Mouse (Mus musculus) cerebellum, postnatal 10 days (tissue): ENCODE data around the gene Zbed3.

ENCODE experiments used
- DNase-seq, 2 experiments: peaks; one replicate each; pipeline ENCODE4 v3.0.0; 2021; ENCODE audit warnings: mixed read lengths in 2 of 2

Zbed3 gene

DNA sequence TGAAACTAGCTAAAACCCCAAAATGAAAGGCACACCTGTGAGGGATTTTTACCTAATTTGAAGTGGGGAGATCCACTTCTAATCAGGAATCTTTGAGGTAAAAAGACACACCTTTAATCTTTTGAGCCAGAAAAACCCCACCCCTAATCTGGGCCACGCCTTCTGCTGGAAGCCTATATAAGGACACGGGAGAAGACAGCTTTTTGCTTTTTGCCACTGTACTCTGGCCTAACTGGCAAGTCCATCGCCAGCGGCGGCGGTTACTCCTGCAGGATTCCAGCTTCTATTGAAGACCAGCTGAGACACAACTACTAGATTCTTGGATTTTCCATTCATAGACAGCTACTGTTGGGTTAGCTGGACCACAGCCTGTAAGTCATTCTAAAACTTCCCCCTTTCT is at the start of gene Zbed3:
Zbed3 (plus strand) TSS at position 213 of the 400 bp plus-strand sequence.
- no peak for DNase-seq

DNA sequence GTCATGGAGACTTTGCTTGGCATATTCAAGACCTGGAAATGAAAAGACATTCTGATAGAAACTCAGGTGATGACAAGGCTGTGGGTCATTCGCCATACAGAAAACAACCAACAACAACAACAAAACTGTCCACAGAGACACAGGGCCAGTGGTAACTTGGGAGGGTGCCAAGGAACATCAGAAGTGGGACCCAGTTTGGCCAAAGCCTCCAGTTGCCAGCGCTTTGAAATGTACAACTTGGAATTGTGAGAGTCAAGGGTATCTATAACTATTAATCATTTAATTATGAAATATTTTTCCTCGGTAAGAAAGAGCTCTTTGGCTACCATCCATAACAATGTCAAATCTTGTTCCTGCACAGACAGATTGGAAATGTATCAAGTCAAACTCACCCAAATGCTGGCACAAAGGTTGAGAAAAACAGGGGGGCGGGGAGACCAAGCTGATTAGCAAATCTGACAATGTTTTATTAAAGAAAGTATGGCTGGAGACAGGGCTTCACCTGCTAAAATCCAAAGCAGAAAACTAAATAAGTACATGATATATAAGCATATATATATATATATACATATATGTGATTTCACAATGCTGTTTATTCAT is 44.9 kb upstream of the Zbed3 start:
- DNase-seq, result peak in 1 of 2 experiments; percentile 20

DNA sequence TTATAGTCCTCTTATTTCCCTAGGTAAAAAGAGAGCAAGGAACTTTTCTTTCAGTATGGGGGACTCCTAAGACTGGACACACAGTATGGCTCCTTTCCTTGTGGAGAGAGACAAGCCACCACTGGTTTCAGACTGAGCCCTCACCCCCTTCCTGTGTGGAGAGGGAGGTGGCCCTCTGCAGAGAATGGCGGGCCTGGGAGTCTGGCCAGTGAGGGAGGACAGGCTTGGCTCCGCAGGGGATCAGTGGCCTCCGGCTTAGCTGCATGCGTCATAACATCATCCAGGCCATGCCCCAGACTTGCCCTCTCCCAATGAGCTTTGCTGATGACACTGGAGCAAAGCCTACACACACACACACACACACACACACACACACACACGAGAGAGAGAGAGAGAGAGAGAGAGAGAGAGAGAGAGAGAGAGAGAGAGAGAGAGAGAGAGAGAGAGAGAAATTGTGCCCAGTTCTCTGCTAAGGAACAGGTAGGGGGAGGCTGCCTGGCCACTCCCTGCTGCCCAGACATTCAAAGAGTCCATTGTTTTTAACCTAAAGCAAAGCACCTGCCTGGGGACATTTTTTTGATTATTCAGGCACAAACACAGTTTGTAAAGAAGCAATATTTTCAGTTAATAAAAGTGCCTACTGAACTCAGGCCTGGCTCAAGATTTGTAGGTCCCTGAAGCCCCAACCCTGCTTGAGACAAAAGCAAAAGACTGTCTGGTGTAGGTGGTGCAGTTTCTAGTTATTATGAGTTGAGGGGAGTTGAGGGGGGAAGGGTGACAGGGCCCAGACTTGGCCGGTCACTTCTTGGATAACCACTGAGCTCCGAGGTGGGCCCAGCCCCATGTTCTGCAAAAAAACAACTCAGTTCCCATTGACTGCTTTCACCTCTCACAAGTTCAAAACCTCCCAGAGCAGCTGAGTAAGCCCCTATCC is 41.4 kb upstream of the Zbed3 start:
- peak; percentile 36 to 56 for DNase-seq

DNA sequence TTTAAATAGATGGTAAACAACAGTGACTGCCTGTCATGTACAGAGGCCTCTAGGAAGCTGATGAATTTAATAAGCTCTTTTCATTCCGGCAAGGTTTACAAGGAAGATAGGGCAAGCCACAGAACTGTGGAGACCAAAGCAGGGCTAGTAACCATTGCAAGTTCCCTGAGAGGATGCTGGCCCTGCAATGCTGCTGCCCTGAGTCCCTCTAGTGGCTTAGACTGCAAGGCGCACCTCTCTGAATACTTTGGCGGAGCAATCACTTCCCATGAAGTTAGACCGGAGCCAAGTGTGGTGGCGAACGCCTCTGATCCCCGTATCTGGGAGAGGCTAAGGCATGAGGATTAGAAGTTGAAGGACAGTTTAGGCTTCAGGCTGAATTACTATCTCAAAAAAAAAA is 36.4 kb upstream of the Zbed3 start:
- DNase-seq, result peak; percentile 86 to 87

DNA sequence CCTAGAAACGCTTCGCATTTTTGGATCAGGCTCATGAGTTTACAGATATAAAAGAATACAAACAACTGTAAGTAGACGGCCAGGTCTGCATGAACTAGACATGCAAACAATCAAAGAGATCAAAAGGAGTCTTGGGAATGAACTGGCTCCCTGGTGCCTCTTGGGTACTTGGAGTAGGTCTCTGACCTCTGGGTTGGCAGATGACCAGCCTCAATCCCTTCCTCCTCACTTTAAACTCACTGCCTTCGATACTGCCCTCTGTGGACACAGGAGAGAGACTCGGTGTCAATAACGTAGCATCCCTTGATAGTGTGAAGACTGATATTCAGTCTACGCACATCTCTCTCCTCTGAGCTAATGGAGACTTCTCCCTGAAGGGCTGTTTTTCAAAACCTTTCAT is 35.4 kb upstream of the Zbed3 start:
- DNase-seq, result no peak

DNA sequence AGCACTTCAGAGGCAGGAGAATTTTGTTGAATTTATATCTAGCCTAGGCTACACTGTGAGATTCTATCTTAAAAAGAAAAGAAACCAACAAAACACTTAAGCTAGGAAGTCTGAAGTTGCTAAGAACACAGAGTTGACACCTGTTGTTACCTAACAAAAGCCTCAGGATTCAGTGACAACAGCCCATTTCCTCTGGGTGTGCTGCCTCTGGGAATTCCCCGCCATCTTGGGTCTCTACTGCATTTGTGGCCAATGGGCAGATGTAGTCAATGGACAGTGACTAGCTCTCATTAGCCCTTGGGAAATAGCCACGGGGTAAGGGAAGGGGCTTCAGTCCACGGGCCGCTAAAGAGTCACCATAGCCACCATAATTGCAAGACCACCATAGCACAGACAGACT is 31.4 kb upstream of the Zbed3 start:
- no peak for DNase-seq

DNA sequence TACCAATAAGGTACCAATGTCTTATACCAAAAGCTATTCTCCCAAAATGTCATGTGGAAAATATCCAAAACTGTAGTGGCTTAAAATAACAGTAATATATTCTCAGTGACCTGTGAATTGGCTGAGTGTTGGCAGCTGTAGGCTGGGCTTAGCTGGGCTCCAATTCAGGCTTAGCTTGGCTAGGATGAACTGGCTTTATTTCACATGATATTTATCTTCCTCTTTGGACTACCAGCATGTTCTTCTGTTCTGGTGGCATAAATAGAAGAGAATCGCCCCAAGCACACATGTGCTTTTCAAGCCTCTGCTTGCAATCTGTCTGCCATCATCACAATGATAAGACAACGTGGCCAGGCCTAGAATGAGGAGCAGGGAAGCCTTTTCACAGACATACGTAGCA is 23.5 kb upstream of the Zbed3 start:
- no peak for DNase-seq

DNA sequence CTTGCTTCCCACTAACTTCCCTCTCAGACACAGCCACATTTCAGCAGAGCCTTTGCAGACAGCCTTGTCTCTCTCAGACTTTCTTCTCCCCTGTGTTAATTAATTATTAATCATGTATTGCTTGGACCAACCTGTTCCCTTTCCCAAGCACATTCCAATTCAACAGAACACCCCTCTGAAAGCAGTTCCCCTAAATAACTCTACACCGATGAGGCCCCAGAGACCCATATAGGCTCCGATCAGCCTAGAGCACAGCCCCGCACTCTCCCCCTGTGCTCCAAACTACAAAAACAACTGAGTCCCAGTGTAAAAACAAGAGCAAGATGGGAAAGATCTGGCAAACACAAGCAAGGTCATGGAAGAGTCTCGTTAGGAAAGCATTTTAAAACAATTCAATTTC is 16.8 kb upstream of the Zbed3 start:
- DNase-seq, result no peak

DNA sequence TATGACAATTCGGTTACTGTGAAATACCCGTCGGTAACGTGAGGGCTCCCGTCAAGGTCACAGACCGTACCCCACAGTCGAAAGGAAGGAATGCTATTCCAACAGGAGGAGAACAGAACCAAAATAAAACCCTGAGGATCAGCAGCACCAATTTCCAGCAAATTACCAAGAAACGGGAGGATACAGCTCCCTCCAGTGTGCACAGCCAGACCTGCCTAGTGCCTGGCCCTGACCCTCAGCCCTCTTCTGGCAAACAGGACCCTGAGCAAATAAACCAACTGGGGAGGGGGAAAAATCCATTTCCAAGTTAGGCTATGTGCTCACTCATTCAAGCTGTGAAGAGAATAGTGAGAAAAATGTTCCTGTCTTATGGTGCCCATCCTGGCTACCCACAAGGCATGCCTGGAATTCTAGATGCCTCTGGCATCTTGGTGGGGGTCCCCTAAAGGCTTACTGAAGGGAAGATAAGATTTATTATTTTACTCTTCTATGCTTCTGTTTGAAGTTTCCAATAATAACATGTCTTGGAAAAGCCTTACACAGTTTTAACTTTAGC is 16.2 kb upstream of the Zbed3 start:
- no peak for DNase-seq

DNA sequence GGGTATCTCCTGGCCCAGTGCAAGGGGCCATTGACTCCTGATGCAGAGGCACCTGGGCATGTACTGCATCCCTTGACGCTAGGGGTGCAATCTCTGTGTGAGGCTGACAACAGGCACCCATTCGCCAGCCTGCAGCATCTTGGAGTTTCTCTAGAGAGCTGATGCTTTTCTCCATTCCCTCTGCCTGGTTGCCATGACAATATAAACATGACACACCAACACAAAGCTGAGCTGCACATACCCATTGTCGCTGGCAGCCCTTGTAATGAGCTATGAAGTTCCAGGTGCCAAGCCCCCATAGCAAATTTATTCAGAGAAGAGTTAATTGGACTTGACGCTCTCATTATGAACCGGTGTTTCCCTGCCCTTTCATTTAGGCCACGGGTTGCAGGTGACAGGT is 11.4 kb upstream of the Zbed3 start:
- DNase-seq, result no peak

DNA sequence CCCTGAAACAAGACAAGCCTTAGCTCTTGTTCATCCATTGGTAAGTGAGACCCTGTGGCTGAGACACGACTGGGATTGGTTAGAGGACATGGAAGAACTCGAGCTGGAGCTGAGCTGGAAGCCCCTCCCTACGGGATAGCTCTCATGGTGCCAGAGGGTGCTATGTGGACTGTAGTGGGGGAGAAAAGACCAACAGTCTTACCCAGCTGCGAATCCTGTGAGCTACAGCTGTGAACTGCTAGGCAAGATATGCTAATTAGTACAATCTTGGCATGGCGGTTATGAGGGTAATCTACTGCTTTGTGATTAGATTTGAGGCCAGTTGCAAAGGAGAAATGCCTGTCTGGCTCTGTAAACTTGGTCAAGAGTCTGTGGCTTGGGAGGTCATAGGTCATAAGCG is 4.3 kb upstream of the Zbed3 start:
- DNase-seq, result no peak

DNA sequence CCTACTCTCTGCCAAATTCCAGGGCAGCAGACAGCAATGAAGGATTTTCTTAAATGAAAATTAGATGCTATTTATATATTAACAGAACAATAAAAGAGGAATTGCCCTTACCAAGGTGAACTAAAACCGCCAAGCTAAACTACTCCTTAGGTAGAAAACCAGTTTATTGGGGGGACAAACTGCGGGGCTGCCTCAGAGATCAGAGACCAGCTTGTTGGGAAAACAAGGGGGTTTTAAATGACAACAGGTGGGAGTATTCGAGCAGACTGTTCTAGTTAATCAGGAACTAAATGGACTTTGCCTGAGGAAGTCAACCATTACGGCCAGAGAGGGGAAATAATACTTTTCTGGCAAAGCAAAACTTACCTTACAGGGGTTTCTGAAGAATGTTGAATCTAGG is 3.0 kb upstream of the Zbed3 start:
- no peak for DNase-seq

DNA sequence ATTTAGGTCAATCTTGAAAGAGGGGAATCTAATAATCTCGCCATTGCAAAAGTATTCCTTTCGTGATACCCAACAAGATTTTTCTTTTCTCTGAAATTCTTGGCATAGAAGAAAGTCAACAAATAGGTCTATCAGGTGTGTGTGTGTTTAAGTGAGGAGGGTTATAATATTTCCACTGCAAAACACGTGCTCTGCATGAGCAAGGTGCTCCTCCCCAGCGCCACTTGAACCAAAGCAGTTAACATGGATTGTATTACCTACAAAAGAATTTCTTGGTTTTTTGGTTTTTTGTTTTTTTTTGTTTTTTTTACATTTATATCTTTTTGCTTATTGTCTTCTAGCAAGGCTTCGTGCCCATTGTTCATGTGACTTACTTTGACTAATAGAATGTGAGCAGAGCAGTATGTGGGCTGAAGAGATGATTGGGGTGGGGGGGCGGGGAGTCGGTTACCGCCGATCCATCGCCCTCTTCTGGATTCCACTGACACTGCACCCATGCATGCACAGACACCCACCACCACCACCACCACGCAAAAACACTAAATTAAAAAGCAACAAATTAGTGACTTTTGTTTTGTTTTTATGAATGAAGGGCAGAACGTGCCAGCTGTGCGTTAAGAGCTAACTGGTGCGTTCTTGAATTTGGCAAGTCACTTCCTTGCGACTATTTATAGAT is 676 bp downstream of the Zbed3 start:
- DNase-seq, result peak; percentile 92 to 94

DNA sequence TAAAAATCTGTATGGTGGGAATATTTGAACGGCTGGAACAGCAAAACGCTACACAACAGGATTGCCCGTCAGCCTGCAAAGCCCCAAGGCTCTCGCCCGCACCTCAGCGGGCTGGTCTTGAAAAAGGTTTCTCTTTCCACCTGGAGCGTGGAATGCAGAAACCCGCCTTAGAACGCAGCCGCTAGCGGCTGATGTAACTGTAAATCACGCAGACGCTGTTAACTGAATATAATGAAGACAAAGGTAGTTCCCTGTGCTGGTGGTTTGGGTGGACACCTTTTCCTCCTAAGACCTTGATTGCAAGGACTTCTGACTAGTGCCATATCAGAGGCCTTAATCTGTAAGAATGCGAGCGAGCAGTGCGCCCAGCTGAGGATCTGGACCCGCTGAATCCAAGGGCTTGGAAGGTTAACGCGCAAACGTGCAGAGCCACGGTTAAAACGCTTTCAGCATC is 1.2 kb downstream of the Zbed3 start:
- DNase-seq, result peak in 1 of 2 experiments; percentile 67

DNA sequence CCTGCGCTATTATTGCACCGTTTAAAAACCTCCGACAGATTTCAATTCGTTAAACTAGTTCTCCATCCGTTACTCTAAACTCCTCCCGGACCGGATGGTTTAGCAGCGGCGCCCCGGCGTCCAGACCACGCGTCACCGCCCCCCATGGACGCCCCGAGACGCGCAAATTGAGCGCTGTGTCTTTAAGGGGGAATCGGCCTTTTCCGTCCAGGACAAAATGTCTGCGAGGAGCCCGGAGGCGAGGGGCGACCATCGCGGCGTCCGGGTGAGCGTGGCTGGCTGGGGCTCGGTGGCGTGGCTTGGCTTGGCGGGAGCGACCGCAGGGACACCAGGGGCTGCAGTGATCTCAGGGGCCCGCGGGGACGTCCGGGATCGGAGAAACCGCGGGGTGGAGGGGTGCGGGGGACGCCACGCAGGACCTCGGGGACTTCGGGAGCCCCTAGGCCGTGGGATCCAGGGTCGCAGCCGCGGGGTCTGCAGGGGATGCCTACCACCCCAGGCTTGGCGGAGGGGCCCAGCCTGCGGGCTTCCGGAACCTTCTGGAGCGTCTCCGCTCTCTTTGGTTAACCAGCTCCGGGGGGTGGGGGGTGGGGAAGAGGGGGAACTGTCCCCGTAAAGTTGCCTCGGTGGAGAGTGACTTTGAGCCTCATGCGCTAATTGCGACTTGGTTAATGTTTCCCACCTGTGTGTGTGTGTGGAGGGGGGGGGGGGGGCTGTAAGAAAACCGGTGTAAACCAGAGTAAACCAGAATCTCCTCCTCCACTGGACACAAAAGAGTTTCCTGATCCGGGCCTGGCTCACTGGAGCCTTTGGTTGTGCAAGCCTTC is 1.9 kb downstream of the Zbed3 start:
- DNase-seq, result peak; percentile 91

DNA sequence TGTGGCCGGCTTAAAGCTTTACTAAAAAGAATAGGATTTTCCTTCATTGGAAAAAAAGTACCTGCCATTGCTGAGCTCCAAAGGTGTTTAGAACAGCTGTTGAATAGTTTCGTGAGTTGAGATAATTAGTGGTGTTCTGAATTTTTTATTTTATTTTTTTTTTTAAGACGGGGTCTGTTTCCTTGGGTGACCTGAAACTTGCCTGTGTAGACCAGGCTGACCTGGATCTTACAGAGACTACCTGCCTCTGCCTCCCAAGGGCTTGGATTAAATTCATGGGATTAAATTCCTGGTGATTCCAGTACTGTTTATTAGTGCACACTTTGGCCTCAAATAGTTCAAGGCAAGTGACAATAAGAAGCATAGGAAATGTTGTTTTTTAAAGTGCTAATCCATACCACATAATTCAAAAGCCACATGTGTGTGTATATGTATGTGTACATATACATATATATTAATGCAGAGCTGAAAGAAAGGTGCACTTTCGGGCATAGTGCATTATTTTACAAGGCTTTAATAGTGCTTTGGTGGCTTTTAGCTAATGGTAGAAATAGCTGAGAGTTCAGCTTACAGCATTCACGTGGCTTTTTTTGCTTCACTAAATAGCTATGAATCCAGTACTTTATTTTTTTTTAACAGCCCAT is 2.6 kb downstream of the Zbed3 start:
- no peak for DNase-seq

DNA sequence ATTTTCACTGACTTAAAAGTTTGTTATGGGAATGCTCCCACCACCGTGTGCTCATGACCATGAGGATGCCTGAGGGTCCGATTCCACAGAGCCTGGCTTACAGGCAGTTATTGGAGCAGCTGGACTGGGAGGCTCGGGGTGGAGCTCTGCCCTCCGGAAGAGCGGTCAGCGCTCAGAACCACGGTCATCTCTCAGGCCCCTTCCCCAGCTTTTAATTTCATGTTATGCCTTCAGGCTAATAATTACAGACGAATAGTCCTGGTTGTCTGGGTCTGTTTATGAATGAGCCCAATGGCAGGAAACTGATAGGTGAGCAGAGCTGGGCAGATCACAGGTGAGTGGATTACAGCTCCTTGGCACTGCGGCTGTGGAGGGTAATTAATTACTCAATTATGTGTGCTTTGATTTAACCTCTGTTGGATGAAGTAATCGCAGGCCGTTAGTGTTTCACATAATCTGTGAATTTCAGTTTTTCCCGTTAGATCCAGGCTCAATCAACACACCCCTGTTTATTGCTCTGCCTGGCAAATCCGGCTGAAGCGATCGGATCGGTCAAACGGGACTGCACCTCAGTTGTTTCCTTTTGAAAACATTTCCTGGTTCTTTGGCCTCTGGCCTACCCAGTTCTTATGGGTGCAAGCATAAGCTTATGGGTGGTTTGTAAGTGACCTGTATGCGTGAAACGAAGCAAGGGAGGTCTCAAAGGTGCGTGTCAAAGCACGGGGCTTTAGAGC is 3.4 kb downstream of the Zbed3 start:
- DNase-seq, result peak; percentile 51 to 52

DNA sequence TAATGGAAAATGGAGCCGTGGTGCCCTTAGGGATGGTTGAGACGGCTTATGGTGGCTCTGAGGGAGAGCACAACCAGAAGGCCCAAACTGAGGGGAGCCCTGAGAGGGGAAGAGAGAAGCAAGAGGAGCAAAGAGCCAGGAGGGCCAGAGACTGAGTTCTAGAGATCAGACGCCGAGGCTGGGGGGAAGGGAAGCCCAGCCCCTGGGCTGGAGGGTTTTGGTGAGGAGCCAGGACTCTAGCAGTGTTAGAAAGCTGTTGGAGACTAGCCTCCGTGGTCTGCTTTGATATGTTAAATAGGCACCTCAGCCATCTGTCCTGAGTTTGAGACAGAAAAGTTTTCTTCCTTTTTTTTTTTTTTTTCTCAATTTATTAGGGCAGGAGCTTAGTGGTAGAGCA is 3.9 kb downstream of the Zbed3 start:
- DNase-seq, result peak; percentile 88 to 92

DNA sequence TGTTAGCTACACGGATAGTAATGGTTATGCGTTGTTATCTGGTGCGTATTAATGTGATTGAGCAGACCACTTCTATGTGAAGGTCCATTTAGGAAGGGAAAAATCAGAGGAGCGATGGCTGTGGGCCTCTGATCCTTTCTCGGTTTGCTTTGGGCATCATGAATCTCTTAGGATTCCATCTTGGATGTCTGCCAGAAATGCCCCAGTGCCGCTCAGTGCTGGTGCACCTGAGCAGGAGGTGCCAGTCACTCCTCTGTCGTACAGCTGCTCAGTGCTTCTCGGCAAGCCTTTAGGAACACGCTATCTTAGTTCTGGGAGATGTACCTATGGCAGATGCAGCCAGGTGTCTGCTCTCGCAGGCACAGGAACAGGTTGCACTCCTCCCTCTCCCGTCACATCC is 5.4 kb downstream of the Zbed3 start:
- peak; percentile 45 to 65 for DNase-seq

DNA sequence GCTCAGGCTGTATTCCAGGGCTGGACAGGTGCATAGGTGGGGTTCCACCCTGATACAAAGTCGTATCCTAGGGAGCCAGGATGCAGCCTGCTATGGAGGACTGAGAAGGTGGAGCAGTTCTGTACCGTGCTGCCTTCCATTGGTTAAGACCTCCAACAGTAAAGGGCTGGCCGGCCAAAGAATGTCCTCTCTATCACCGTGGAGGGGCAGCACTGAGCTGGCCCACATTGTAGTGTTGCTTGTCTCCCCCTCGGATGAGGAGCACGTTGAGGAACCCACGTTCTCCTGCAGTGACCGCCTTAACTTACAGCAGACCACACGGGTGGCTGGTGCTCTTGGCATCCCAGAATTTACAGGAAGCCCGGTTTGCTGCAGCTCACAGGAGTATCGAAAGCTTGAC is 7.1 kb downstream of the Zbed3 start:
- DNase-seq, result peak; percentile 29 to 37
